Mouse (Mus musculus) testis, adult 2 months (tissue): ENCODE data around the gene Slc16a14. TPM values are rescaled to one million over a fixed set of nuclear protein-coding genes. Genes with fewer than 3 reads are reported as not detected.
A peak's percentile ranks its signal among the peaks of the same experiment; 100 is the strongest.

ENCODE experiments used
- H3K27ac ChIP-seq: fragments of 200-500 bp; 2 replicates; pipeline ENCODE4 v1.5.1; 2012; ENCODE audit warnings: low read depth, low read length; ENCODE audit not compliant: control insufficient read depth, insufficient read depth
- H3K27me3 ChIP-seq: fragments of 200-500 bp; 2 replicates; pipeline ENCODE4 v1.6.1; 2012; ENCODE audit warnings: mild to moderate bottlenecking, low read length, moderate library complexity; ENCODE audit not compliant: control insufficient read depth, insufficient read depth
- H3K36me3 ChIP-seq: fragments of 200-500 bp; 2 replicates; pipeline ENCODE4 v1.6.1; 2012; ENCODE audit warnings: mild to moderate bottlenecking, low read length; ENCODE audit not compliant: control insufficient read depth, insufficient read depth
- H3K4me1 ChIP-seq: fragments of 200-500 bp; 2 replicates; pipeline ENCODE4 v1.6.1; 2012; ENCODE audit warnings: low read length; ENCODE audit not compliant: control insufficient read depth, insufficient read depth
- H3K4me3 ChIP-seq: fragments of 200-500 bp; 2 replicates; pipeline ENCODE4 v1.5.1; 2012; ENCODE audit warnings: low read depth, mild to moderate bottlenecking, low read length, moderate library complexity, mixed read lengths; ENCODE audit not compliant: control insufficient read depth
- CTCF ChIP-seq: fragments of 200-500 bp; IDR thresholded peaks from 2 replicates; pipeline ENCODE4 v1.5.1; 2012; ENCODE audit warnings: low read depth, mild to moderate bottlenecking, inconsistent platforms, low read length, moderate library complexity; ENCODE audit not compliant: control insufficient read depth, insufficient read depth, insufficient replicate concordance
- POLR2A ChIP-seq: fragments of 200-500 bp; IDR thresholded peaks from 2 replicates; pipeline ENCODE4 v1.6.1; 2012; ENCODE audit warnings: low read depth, mild to moderate bottlenecking, inconsistent platforms, low read length, moderate library complexity; ENCODE audit not compliant: control insufficient read depth
- polyA plus RNA-seq: library from polyadenylated mRNA; depleted of rRNA; stranded (reverse); fragments of >200 nt; gene quantifications from 2 replicates; pipeline ENCODE4 v1.2.3, GENCODE M21; 2012

The Slc16a14 gene
- polyA plus RNA-seq, 1 experiment: 1.8 TPM

DNA sequence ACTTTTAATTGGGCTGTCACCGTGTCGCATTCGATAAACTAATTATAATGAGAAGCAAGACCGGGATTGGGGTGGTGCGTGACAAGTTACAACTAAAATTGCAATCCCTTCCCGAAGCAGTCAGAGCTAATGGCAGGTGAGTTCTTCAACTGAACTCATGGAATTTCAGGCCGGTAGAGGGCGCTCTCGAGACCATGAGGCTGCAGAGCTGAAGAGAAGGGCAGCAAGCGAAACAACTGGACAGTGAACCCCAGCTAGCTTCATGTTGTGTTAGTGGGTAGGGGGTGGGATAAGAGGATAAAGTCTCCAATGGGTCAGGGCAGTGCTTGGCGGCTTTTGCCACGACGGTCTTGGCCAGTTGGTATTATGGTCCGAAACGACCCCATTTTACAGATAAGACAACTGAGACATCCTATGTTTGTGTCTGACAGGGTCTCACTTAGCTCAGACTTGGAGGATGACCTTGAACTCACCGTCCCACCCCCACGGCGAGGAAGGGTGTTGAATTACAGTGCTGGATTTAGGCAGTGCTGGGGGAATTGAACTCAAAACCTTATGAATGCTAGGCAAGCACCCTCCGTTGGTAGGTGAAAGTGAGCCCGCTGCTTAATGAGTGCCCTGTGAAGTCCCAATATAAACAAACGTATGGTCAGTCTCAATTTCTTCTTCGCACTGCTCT, 1.3 kb downstream of the Slc16a14 start:
- Histone ChIP-seq H3K4me1 (peaks cover 9% of the 10 kb centered on the region), H3K4me3 (peak overlapping the region; percentile 35; the same call in 1 of the 2 replicates), H3K36me3 (no peaks in the 10 kb centered on the region), H3K27me3 (no peaks in the 10 kb centered on the region), H3K27ac (no peak overlapping the region)
- no peak for TF ChIP-seq POLR2A
- TF ChIP-seq CTCF: peak; percentile 83; the same call in 1 of the 2 replicates

DNA sequence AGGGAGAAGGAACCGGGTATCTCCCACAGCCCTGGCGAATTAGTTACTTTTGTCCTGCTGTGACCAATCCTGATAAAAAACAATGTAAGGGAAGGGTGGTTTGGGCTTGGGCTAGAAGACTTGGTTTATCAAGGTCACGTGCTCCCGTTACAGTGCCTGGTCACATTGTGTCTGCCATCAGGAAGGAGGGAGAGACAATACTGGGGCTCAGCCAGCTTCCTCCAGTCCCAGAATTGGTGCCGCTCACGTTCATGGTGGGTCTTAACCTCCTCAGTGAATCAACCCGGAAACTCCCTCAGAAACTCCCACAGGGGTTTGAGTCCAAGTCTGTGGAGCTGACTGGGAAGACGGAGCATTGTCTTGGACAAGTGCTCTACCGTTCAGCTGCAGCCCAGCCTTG, 9.3 kb downstream of the Slc16a14 start:
- Histone ChIP-seq H3K27ac (no peak overlapping the region), H3K4me3 (no peak overlapping the region), H3K27me3 (no peaks in the 10 kb centered on the region), H3K36me3 (no peaks in the 10 kb centered on the region), H3K4me1 (no peaks in the 10 kb centered on the region)
- TF ChIP-seq CTCF (no peak), POLR2A (no peak)

DNA sequence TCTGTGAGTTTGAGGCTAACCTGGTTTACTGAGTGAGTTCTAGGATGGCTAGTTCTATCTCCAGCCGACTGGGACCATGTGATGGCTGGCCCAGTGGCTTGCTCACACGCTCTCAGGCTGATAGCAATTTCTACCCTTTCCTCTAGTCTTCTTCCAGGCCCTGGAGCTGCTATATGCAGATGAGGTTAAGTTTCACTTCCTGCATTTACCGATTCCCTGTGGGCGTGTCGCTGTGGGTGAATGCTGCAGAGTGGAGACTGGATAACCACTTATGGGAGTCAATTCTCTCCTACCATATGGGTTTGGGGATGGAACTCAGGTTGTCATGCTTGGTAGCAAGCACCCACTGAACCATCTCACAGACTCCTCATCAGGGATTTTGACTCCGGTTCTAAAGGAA, 10.8 kb downstream of the Slc16a14 start:
- Histone ChIP-seq H3K27ac (no peak overlapping the region; the same call in 1 of the 2 replicates), H3K36me3 (no peaks in the 10 kb centered on the region), H3K4me1 (no peaks in the 10 kb centered on the region), H3K27me3 (no peaks in the 10 kb centered on the region), H3K4me3 (no peak overlapping the region)
- TF ChIP-seq POLR2A: no peak
- TF ChIP-seq CTCF: no peak

DNA sequence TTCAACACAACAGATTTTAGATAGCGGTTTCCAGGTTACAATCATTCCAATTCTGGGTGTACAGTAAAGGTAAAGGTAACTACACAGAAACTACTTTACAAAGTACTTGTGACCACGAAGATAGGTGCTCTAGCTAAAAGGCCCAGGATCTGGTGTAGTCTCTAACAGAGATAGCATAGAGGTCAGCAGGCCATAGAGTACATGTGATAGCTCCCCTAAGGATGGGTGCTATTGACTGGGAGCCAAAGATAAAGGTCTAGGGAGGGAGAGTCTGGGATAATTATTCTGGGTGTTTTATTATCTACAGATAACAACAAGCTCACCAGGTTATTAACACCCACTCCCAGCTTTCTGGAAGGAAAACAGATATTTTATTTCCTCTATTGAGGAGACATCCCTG, 11.5 kb downstream of the Slc16a14 start:
- H3K36me3 ChIP-seq: no peaks in the 10 kb centered on the region
- no peak overlapping the region for H3K4me3 ChIP-seq
- no peaks in the 10 kb centered on the region for H3K27me3 ChIP-seq
- no peaks in the 10 kb centered on the region for H3K4me1 ChIP-seq
- no peak overlapping the region for H3K27ac ChIP-seq
- TF ChIP-seq POLR2A (no peak), CTCF (no peak)

DNA sequence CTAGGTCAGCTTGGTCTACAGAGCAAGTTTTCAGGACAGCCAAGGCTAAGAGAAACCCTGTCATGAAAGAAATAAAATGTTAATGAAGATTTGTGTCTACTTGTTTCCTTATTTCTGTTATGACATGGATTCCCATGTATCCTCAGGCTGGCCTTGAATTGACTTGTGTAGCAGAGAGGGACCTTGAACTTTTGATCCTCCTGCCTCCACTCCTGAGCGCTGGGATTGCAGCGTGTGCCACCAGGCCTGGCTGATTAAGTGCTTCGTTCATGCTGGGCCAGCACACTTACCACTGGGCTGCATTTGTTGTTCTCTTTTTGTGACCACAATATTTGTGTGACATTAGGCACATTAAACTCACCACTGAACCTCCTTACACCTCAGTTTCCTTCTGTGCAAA, 16.1 kb downstream of the Slc16a14 start:
- Histone ChIP-seq H3K4me1 (no peaks in the 10 kb centered on the region), H3K27me3 (no peaks in the 10 kb centered on the region), H3K27ac (no peak overlapping the region), H3K36me3 (no peaks in the 10 kb centered on the region), H3K4me3 (no peak overlapping the region)
- TF ChIP-seq POLR2A (no peak), CTCF (no peak)

DNA sequence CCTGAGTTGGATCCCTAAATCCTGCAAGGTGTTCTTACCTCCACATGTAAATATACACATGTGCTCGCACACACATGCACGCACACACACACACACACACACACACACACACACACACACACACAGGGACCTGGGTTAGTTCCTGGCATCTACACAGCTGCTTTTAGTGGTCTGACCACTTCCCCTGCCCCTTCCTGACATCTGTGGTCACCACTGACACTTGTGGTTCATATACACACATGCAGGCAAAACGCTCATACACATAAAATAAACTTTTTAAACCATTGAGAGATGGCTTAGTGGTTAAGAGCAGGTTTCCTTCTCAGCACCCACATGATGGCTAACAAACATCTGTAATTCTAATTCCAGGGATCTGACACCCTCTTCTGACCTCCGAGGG, 19.9 kb downstream of the Slc16a14 start:
- H3K36me3 ChIP-seq: no peaks in the 10 kb centered on the region
- TF ChIP-seq POLR2A (no peak), CTCF (no peak)
- no peak overlapping the region for H3K27ac ChIP-seq
- H3K4me1 ChIP-seq: no peaks in the 10 kb centered on the region; the same call in 1 of the 2 replicates
- H3K4me3 ChIP-seq: no peak overlapping the region
- H3K27me3 ChIP-seq: no peaks in the 10 kb centered on the region

DNA sequence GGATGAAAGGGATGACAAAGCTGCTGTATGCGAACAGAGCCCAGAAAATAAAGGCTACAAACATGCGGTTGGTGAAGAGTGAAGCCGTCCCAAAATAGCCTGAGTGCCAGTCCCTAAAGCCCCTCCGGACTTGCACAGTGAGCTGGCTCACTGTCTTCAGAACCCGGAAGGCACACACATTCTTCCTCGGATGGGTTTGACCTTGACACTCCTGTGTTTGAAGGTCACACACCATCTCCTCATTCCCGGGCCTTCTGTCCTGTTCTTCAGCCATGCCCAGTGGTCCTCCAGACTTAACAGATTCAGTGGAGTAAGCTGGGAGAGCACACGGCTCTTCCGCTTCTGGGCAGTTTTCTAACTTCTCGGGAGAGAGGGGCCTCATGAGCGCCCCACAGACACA, 22.4 kb downstream of the Slc16a14 start:
- no peaks in the 10 kb centered on the region for H3K27me3 ChIP-seq
- TF ChIP-seq CTCF (no peak), POLR2A (no peak)

DNA sequence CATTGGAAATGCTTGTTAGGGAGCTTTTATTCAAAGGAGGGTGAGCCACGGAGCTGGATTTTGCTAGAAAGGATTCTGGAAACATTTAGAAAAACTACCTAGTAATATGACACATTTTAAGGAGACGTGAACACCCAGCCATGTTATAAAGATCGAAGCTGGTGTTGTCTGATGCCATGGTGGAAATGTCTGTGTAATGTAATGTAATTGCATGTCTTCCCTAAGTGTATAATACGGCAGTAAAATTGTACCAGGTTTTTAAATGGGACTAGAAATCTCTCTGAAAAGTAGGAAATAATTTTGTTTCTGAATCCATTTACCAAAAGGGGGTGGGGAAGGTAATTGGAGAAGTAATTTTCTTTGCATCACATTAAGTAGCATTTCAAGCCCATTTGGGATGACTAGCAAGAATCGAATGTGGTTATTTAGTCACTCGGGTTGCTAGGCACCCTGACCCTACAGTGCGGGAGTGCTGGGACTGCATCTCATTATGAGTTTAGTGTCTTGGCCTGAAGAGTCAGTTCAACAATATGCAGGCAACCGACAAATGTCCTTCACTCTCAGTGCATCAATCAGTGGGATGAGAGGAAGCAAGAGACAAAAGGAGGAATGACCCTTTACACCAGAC, 24.6 kb downstream of the Slc16a14 start:
- no peaks in the 10 kb centered on the region; the same call in 1 of the 2 replicates for H3K4me1 ChIP-seq
- no peaks in the 10 kb centered on the region for H3K27me3 ChIP-seq
- no peak overlapping the region for H3K27ac ChIP-seq
- H3K36me3 ChIP-seq: no peaks in the 10 kb centered on the region
- H3K4me3 ChIP-seq: no peak overlapping the region
- TF ChIP-seq POLR2A: no peak
- TF ChIP-seq CTCF: no peak

More for the DNA sequence above, 22.4 kb downstream of the Slc16a14 start:
- no peak overlapping the region for H3K4me3 ChIP-seq
- no peaks in the 10 kb centered on the region; the same call in 1 of the 2 replicates for H3K4me1 ChIP-seq
- H3K27ac ChIP-seq: no peak overlapping the region
- no peaks in the 10 kb centered on the region for H3K36me3 ChIP-seq
